Mouse (Mus musculus) CH12.LX (cell line): ENCODE measurements around the gene Orai1. TPM values are rescaled to one million over a fixed set of nuclear protein-coding genes. Genes with fewer than 3 reads are reported as not detected.

ENCODE experiments used
- DNase-seq: peaks from one replicate; pipeline ENCODE4 v3.0.0-alpha.2; 2013; ENCODE audit errors: extremely low read depth
- H3K27ac ChIP-seq: 2 replicates; pipeline ENCODE4 v1.5.1; 2012; ENCODE audit warnings: low read depth, mild to moderate bottlenecking, control low read depth, moderate library complexity; ENCODE audit not compliant: insufficient read depth
- H3K27me3 ChIP-seq: replicated peaks from 2 replicates; pipeline ENCODE3; 2012; ENCODE audit warnings: inconsistent platforms
- H3K36me3 ChIP-seq, 2 experiments: replicated peaks in 1 of 2; 2 replicates each; pipeline versions ENCODE3 to v1.6.1; 2012; ENCODE audit warnings: inconsistent platforms in 1 of 2, low read length in 1 of 2, mild to moderate bottlenecking in 1 of 2, mixed read lengths in 1 of 2, moderate library complexity in 1 of 2; ENCODE audit not compliant: control insufficient read depth in 1 of 2, insufficient read depth in 1 of 2
- H3K4me1 ChIP-seq, 2 experiments: 2 replicates each; pipeline ENCODE4 v1.6.1; 2012; ENCODE audit warnings: inconsistent platforms in 1 of 2, moderate library complexity in 1 of 2; ENCODE audit not compliant: insufficient read depth in 2 of 2, control insufficient read depth in 1 of 2
- H3K4me2 ChIP-seq: 2 replicates; pipeline ENCODE4 v1.6.1; 2012; ENCODE audit warnings: low read depth, mild to moderate bottlenecking, control low read depth; ENCODE audit not compliant: poor library complexity, insufficient read depth, severe bottlenecking
- H3K4me3 ChIP-seq, 3 experiments: fragments of 150-350 bp in 1 of 3; sonication (generic) in 1 of 3; replicated peaks in 1 of 3; 2 replicates each; pipeline versions ENCODE3 to v1.5.1; 2011 to 2012; ENCODE audit warnings: low read depth in 2 of 3, low read length in 2 of 3, mild to moderate bottlenecking in 2 of 3, moderate library complexity in 2 of 3, control low read depth in 1 of 3, improper control_type of control experiment in 1 of 3, inconsistent platforms in 1 of 3, mixed read lengths in 1 of 3; ENCODE audit not compliant: poor library complexity in 1 of 3
- H3K79me2 ChIP-seq: replicated peaks from 2 replicates; pipeline ENCODE4 v1.6.1; 2012; ENCODE audit warnings: mild to moderate bottlenecking, moderate library complexity; ENCODE audit not compliant: control insufficient read depth, poor library complexity, insufficient read depth, severe bottlenecking; ENCODE audit errors: extremely low read depth
- H3K9ac ChIP-seq: 2 replicates; pipeline ENCODE4 v1.6.1; 2012; ENCODE audit warnings: low read depth, mild to moderate bottlenecking, control low read depth, moderate library complexity; ENCODE audit not compliant: insufficient read depth
- H3K9me3 ChIP-seq: replicated peaks from 2 replicates; pipeline ENCODE3; 2012; ENCODE audit warnings: low read length, inconsistent platforms, mixed read lengths
- CHD1 ChIP-seq: IDR thresholded peaks from 2 replicates; pipeline ENCODE4 v1.6.1; 2012; ENCODE audit warnings: low read depth, low read length, improper control_type of control experiment, inconsistent platforms
- CHD2 ChIP-seq: IDR thresholded peaks from 2 replicates; pipeline ENCODE4 v1.6.1; 2011; ENCODE audit warnings: low read length, improper control_type of control experiment
- CTCF ChIP-seq, 2 experiments: IDR thresholded peaks in 1 of 2; conservative IDR thresholded peaks in 1 of 2; 2 replicates each; pipeline ENCODE4 v1.5.1; 2011 to 2012; ENCODE audit warnings: low read depth in 2 of 2, low read length in 2 of 2, improper control_type of control experiment in 1 of 2, inconsistent platforms in 1 of 2, mild to moderate bottlenecking in 1 of 2, moderate library complexity in 1 of 2
- E2F4 ChIP-seq: IDR thresholded peaks from 2 replicates; pipeline ENCODE4 v1.6.1; 2011; ENCODE audit warnings: low read depth, low read length, improper control_type of control experiment; ENCODE audit not compliant: insufficient replicate concordance
- GABPA ChIP-seq: IDR thresholded peaks from 2 replicates; pipeline ENCODE4 v1.6.1; 2012; ENCODE audit warnings: low read depth, low read length, improper control_type of control experiment, inconsistent platforms; ENCODE audit not compliant: insufficient replicate concordance
- HCFC1 ChIP-seq: IDR thresholded peaks from 2 replicates; pipeline ENCODE4 v1.6.1; 2012; ENCODE audit warnings: low read depth, mild to moderate bottlenecking, inconsistent platforms, low read length, improper control_type of control experiment
- IRF4 ChIP-seq: IDR thresholded peaks from 2 replicates; pipeline ENCODE4 v1.6.1; 2014; ENCODE audit warnings: low read depth, mild to moderate bottlenecking, inconsistent platforms, low read length, improper control_type of control experiment
- JUN ChIP-seq: IDR thresholded peaks from 2 replicates; pipeline ENCODE4 v1.6.1; 2011; ENCODE audit warnings: low read depth, mild to moderate bottlenecking, low read length, improper control_type of control experiment, moderate library complexity; ENCODE audit not compliant: insufficient read depth
- JUND ChIP-seq: conservative IDR thresholded peaks from 2 replicates; pipeline ENCODE4 v1.6.1; 2011; ENCODE audit warnings: low read depth, low read length, improper control_type of control experiment
- MAZ ChIP-seq: IDR thresholded peaks from 2 replicates; pipeline ENCODE4 v1.6.1; 2012; ENCODE audit warnings: low read depth, mild to moderate bottlenecking, inconsistent platforms, low read length, improper control_type of control experiment, moderate library complexity
- MYC ChIP-seq: IDR thresholded peaks from 2 replicates; pipeline ENCODE4 v1.6.1; 2011; ENCODE audit warnings: low read depth, mild to moderate bottlenecking, improper control_type of control experiment, low read length
- NELFE ChIP-seq: IDR thresholded peaks from 2 replicates; pipeline ENCODE4 v1.6.1; 2011; ENCODE audit warnings: low read depth, low read length, improper control_type of control experiment
- PAX5 ChIP-seq: IDR thresholded peaks from 2 replicates; pipeline ENCODE4 v1.6.1; 2012; ENCODE audit warnings: low read length, inconsistent platforms, mixed read lengths
- POLR2AphosphoS2 ChIP-seq: IDR thresholded peaks from 2 replicates; pipeline ENCODE4 v1.6.1; 2011; ENCODE audit warnings: low read depth, low read length, improper control_type of control experiment
- SMC3 ChIP-seq: IDR thresholded peaks from 2 replicates; pipeline ENCODE4 v1.6.1; 2011; ENCODE audit warnings: low read depth, low read length, improper control_type of control experiment
- TBP ChIP-seq: conservative IDR thresholded peaks from 2 replicates; pipeline ENCODE4 v1.6.1; 2011; ENCODE audit warnings: low read depth, low read length, improper control_type of control experiment
- TCF12 ChIP-seq: IDR thresholded peaks from 2 replicates; pipeline ENCODE4 v1.6.1; 2014; ENCODE audit warnings: low read depth, mild to moderate bottlenecking, inconsistent platforms, low read length, improper control_type of control experiment
- USF1 ChIP-seq: IDR thresholded peaks from 2 replicates; pipeline ENCODE4 v1.6.1; 2014; ENCODE audit warnings: low read depth, mild to moderate bottlenecking, inconsistent platforms, low read length, improper control_type of control experiment
- USF2 ChIP-seq: conservative IDR thresholded peaks from 2 replicates; pipeline ENCODE4 v1.6.1; 2011; ENCODE audit warnings: low read depth, low read length, improper control_type of control experiment
- ZC3H11A ChIP-seq: IDR thresholded peaks from 2 replicates; pipeline ENCODE4 v1.6.1; 2012; ENCODE audit warnings: low read depth, mild to moderate bottlenecking, inconsistent platforms, low read length, improper control_type of control experiment
- ZKSCAN1 ChIP-seq: IDR thresholded peaks from 2 replicates; pipeline ENCODE4 v1.6.1; 2012; ENCODE audit warnings: low read depth, inconsistent platforms, low read length, improper control_type of control experiment, borderline replicate concordance
- ZNF384 ChIP-seq: IDR thresholded peaks from 2 replicates; pipeline ENCODE4 v1.6.1; 2012; ENCODE audit warnings: low read depth, low read length, improper control_type of control experiment, inconsistent platforms
- dilution Hi-C: fragments of 300-500 bp; cut with MboI; formaldehyde crosslinking; loops from 2 replicates; pipeline ENCODE4 v1.14.3; 2020; ENCODE audit warnings: low sequenced_read_pairs; ENCODE audit not compliant: extremely low pct_unique_long_range_greater_than_20kb, extremely low pct_ligation_motif_present
- in situ Hi-C: fragments of 300-500 bp; cut with MboI; formaldehyde crosslinking; loops from 3 replicates; pipeline ENCODE4 v1.14.3; 2019; ENCODE audit warnings: low sequenced_read_pairs, low pct_ligation_motif_present, low pct_unique_long_range_greater_than_20kb, mixed read lengths
- polyA plus RNA-seq: library from polyadenylated mRNA; unstranded; fragments of >175 nt; gene quantifications from 2 replicates; pipeline ENCODE4 v1.2.1, GENCODE M21; 2012; ENCODE audit warnings: low read depth; ENCODE audit not compliant: insufficient read length
- total RNA-seq, 2 experiments: library from RNA; depleted of rRNA; stranded (reverse); fragments of 300-350 nt in 1 of 2; fragments of >200 nt in 1 of 2; gene quantifications; 2 replicates each; pipeline ENCODE4 v1.2.3; 2012 to 2014

Gene Orai1
- total and polyA plus RNA-seq, 3 experiments: 17.4 to 27.7 (median 17.8) TPM

DNA sequence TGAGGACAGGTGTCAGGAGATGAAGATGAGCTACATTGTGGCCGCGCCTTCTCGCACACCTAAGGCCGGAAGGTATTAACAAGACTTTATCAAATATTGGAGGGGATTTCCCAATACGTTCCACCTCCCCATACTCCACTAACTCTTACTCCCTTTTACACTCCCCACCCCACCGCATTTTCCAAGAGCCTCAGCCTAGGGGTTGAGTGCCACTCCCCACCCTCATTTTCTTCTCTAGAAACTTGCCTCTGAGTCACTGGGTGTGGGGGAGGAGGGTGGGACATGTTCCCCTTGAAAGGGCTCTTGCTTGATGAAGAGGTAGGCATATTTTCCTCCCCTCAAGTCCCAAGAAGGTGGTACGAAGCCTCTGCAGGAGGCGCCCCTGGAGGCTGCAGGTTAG lies 1.0 kb downstream of the Orai1 start:
- in situ Hi-C loops (no loop called here), dilution Hi-C loops (no loop called here)
- Histone ChIP-seq H3K27me3 (no peaks in the 10 kb centered on the region), H3K27ac (peak overlapping the region; percentile 69; the same call in 1 of the 2 replicates), H3K36me3 (peaks cover 0 to 29% of the 10 kb centered on the region in 2 experiments), H3K9me3 (no peaks in the 10 kb centered on the region), H3K79me2 (no peaks in the 10 kb centered on the region; the same call in 1 of the 2 replicates), H3K4me1 (peaks cover 8 to 62% of the 10 kb centered on the region in 2 experiments), H3K4me3 (peak overlapping the region; percentile 75 to 86 (median 82)), H3K9ac (peak overlapping the region; percentile 73; the same call in 1 of the 2 replicates), H3K4me2 (peak overlapping the region; percentile 88)
- TF ChIP-seq PAX5 (no peak), JUN (no peak), TCF12 (no peak), ZC3H11A (no peak), MYC (no peak), E2F4 (no peak), CHD1 (no peak), MAZ (no peak), USF1 (no peak), CHD2 (no peak), CTCF (conservative IDR thresholded peaks at IDR 0.05 in 1 of 2, IDR thresholded peaks at IDR 0.05 in 1 of 2; ENCODE audit: low read depth in 2 of 2, low read length in 2 of 2) (no peak), USF2 (no peak), ZNF384 (no peak), ZKSCAN1 (no peak), GABPA (no peak), NELFE (no peak), HCFC1 (no peak), SMC3 (no peak), POLR2AphosphoS2 (no peak), IRF4 (no peak)
- peak; percentile 58 for DNase-seq

DNA sequence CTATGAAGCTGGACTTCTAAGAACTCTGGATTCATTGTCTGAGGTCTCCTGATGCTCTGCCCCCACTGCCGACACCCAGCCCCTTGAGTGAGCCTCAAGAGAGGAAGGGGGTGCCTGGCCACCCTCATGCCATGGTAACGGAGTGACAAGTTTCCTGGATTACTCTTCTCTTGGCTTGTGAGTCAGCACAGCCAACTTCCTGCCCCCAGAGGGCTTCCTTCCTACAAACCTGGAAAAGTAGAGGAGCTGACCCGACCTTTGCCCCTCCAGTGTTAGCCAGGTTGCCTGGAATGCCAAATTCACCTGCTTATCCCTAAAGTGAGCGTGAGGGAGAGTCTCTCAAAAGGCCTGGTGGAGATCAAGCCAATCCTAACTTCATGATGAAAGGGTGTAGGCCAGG lies 2.6 kb downstream of the Orai1 start:
- H3K4me2 ChIP-seq: no peak overlapping the region
- no peaks in the 10 kb centered on the region for H3K27me3 ChIP-seq
- H3K9ac ChIP-seq: no peak overlapping the region
- in situ Hi-C loops (no loop called here), dilution Hi-C loops (no loop called here)
- H3K36me3 ChIP-seq: peaks cover 0 to 35% of the 10 kb centered on the region in 2 experiments
- no peaks in the 10 kb centered on the region for H3K9me3 ChIP-seq
- H3K4me3 ChIP-seq: no peak overlapping the region
- TF ChIP-seq TCF12: no peak
- TF ChIP-seq GABPA: no peak
- no peak for TF ChIP-seq JUND
- no peak for TF ChIP-seq NELFE
- no peak for TF ChIP-seq PAX5
- no peak for TF ChIP-seq TBP
- no peak overlapping the region for H3K27ac ChIP-seq
- no peak for DNase-seq
- no peaks in the 10 kb centered on the region; the same call in 1 of the 2 replicates for H3K79me2 ChIP-seq
- peaks cover 8 to 61% of the 10 kb centered on the region in 2 experiments for H3K4me1 ChIP-seq
